Mouse (Mus musculus): ENCODE results near the gene Scn8a. TPM values are rescaled to one million over a fixed set of nuclear protein-coding genes. Genes with fewer than 3 reads are reported as not detected.

Scn8a gene
- polyA plus RNA-seq (2014; fragmentation: Illumina TruSeq; extraction: RNeasy Lipid Tissue Mini Kit (QIAGEN cat#74804); ENCODE audit: low read depth, low replicate concordance) = not detected

GRCm38 (mm10) chr15:100869558-100869957, at the start of gene Scn8a:
Gene Scn8a (plus strand): TSS chr15:100869858.

DNA sequence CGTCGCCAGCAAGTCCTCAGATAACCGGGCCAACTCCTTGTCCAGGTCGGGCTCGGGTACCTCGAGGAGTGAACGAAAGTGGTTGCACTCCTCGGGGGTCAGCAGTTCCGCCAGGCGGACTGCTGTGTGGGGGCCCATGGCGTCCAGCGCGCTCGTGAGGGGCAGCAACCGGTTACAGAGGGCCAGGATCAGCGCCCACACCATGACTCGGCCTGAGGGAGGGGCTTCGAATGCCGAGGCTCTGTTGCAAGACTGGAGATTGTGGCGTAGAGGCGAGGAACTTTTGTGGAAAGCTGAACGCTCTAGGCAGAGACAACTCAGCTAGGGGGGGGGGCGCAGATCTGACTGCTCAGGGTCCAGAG, 177.5 kb downstream of the Scn8a start, which contains the start of gene Gm47841:
Gene Gm47841, minus strand, starts transcription at position 204 of the 362 bp plus-strand sequence.

DNA sequence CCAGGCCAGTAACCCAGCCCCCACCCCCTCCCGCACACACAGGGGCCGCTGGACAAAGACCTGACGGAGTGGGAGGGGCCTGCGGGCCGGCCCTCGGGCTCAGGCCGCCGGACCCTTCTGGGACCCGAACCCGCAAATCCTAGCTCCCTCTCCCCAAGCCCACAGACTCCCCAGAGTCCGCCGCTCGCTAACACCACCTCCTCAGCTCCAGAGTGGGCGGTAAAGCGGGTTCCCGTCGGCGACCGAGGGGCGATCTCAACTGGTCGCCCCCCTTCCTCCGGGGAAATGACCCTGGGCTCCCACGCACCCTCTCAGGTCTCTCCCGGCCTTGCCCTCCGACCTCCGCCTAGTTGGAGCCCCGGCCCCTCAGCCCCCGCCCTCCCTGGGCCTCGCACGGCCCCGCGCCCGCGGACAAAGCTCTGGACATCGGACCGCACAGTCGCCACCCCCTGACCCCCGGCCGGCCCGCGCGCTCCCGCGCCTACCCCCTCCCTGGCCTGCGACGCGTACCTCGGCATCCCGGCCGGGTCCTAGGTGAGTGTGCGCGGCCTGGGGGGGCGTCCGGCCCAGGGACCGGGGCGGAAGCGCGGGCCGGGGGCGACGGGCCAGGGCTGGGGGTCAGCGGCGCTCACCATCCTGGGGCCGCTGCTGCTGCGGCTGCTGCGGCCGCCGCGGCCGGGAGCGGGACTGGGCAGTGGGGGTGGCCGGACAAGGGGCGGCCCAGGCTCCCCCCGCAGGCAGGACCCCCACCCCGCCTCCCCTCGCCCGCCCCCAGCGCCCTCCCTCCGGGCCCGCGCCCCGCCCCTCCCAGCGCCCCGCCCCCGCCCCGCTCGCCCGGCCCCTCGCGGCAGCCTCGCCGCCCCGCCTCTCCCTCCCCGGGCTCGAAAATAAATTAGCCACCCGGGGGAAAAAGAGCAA, 208.4 kb downstream of the Scn8a start, which contains the start of gene Fignl2:
Gene Fignl2, minus strand, starts transcription at position 755 of the 918 bp plus-strand sequence.

Other genes starting within 250 kb of the Scn8a start
- gene Smagp, start 232.9 kb upstream of the Scn8a start, polyA plus RNA-seq (2014; fragmentation: Illumina TruSeq; extraction: RNeasy Lipid Tissue Mini Kit (QIAGEN cat#74804); ENCODE audit: low read depth, low replicate concordance) = 6.9 TPM
- 1.9 TPM for gene Bin2, start 200.3 kb upstream of the Scn8a start, polyA plus RNA-seq (2014; fragmentation: Illumina TruSeq; extraction: RNeasy Lipid Tissue Mini Kit (QIAGEN cat#74804); ENCODE audit: low read depth, low replicate concordance)
- 6.7 TPM for gene Cela1, start 181.9 kb upstream of the Scn8a start, polyA plus RNA-seq (2014; fragmentation: Illumina TruSeq; extraction: RNeasy Lipid Tissue Mini Kit (QIAGEN cat#74804); ENCODE audit: low read depth, low replicate concordance)
- gene Galnt6, start 140.5 kb upstream of the Scn8a start, polyA plus RNA-seq (2014; fragmentation: Illumina TruSeq; extraction: RNeasy Lipid Tissue Mini Kit (QIAGEN cat#74804); ENCODE audit: low read depth, low replicate concordance) = 0.21 TPM
- gene Slc4a8, start 108.1 kb upstream of the Scn8a start, polyA plus RNA-seq (2014; fragmentation: Illumina TruSeq; extraction: RNeasy Lipid Tissue Mini Kit (QIAGEN cat#74804); ENCODE audit: low read depth, low replicate concordance) = 0.08 TPM
- gene Gm47841, start 177.5 kb downstream of the Scn8a start, polyA plus RNA-seq (2014; fragmentation: Illumina TruSeq; extraction: RNeasy Lipid Tissue Mini Kit (QIAGEN cat#74804); ENCODE audit: low read depth, low replicate concordance) = not detected
- gene Fignl2, start 208.7 kb downstream of the Scn8a start, polyA plus RNA-seq (2014; fragmentation: Illumina TruSeq; extraction: RNeasy Lipid Tissue Mini Kit (QIAGEN cat#74804); ENCODE audit: low read depth, low replicate concordance) = 1.4 TPM
- gene Ankrd33, start 245.9 kb downstream of the Scn8a start, polyA plus RNA-seq (2014; fragmentation: Illumina TruSeq; extraction: RNeasy Lipid Tissue Mini Kit (QIAGEN cat#74804); ENCODE audit: low read depth, low replicate concordance) = not detected